Mouse (Mus musculus): ENCODE data around the gene Ptk7. TPM values are rescaled to one million over a fixed set of nuclear protein-coding genes. Genes with fewer than 3 reads are reported as not detected.
A peak's percentile ranks its signal among the peaks of the same experiment; 100 is the strongest.
"Not testable (repeated sequence)": the region's sequence is repeated elsewhere in the genome, so short reads cannot be mapped to it uniquely, and the experiment has no call there.

Gene Ptk7
- total RNA-seq, 2 experiments from 2014 or later: 0.14 to 0.20 TPM

DNA sequence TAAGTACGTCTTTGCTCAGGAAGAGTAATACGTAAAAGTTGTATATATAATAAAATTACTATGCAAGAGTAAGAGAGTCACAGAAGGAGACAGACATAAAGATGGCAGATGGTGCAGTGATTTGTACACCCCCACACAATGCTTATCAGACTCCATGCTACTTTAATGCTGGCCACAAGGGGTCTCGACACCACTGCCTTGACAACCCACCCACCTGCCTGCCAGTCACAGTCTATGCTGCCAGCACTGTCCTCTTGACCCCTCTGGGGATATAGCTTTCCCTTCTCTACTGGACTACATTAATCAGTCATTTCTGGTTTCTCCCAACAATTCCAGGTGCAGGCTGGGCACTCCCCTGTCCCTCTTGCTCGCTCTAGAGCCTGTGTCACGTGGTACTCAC lies 50.7 kb downstream of the Ptk7 start:
- ATAC-seq (replicated peaks; ENCODE audit: low FRiP score, low TSS enrichment, poor library complexity, severe bottlenecking): no peak

DNA sequence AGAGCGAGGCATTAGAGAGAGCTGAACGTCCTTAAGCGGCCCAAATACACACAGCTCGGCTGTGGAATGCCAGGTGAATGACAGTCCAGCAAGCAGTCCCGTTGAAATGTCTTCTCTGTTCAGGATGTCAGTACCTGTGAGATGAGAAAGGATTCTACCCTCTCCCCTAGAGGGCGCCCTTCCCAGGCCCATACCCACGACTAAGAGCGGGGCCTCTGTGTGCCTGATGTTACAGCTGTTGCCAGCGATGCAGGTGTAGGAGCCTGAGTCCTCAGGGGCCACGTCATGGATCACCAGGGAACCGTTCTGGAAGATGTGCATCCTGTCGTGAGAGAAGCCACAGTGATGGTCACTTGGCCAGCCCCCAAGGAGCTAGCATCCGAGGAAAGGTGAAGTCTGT lies 53.2 kb downstream of the Ptk7 start:
- ATAC-seq (replicated peaks; ENCODE audit: low FRiP score, low TSS enrichment, poor library complexity, severe bottlenecking): peak; percentile 41; the same call in 1 of the 2 replicates

DNA sequence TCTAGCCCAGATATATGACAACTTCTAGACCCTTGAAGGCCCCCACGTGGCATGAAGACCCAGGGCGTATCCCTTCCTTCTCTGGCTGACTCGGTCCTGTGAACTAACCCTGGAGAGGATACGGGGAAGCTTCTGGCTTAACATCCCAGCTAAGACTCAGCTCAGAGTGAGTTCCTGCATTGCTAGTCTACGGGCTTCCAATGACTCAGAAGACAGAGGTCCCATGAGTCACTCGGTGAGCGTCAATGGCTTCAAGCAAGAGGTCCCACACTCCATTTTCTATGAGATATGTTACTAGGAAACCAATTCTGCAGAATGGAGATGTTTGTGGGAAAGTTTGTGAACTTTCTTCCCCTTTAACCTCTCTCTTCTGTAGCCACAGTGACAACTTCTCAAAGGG lies 54.8 kb downstream of the Ptk7 start:
- no peak for ATAC-seq (replicated peaks; ENCODE audit: low FRiP score, low TSS enrichment, poor library complexity, severe bottlenecking)

DNA sequence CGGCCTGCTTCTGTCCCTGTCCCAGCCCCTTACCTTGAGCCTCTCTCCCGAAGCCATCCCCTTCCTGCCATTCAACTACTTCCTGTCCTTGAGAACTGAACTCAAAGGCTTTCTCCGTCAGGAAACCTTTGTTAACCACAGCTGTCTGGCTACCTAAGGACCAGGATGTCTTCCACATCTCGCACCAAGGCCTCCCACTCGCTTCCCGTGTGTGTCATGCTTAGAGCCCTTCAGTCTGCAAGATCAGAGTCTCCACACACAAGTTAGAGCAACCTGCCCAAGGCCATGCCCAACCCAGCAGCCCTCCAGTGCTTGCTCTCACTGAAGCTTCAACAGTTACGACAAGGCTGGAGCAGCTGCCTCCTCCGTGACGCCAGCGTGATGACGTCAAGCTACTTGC lies 58.3 kb downstream of the Ptk7 start:
- ATAC-seq (replicated peaks; ENCODE audit: low FRiP score, low TSS enrichment, poor library complexity, severe bottlenecking): no peak

DNA sequence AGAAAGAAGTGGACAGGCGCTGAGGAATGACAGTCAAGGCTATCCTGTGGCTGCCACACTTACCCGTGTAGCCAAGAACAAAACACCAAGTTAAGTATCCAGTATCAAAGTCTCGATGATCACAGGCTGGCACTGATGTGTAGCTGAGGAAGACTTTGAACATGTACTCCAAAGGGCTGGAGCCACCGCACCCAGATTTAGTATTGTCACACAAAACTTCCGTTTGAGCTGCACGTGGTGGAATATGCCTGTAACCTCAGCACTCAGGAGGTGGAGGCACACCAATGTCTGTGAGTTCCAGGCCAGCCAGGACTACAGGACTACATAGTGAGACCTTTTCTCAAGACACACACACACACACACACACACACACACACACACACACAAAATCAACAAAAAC lies 70.2 kb downstream of the Ptk7 start:
- ATAC-seq (replicated peaks; ENCODE audit: low FRiP score, low TSS enrichment, poor library complexity, severe bottlenecking): no peak

DNA sequence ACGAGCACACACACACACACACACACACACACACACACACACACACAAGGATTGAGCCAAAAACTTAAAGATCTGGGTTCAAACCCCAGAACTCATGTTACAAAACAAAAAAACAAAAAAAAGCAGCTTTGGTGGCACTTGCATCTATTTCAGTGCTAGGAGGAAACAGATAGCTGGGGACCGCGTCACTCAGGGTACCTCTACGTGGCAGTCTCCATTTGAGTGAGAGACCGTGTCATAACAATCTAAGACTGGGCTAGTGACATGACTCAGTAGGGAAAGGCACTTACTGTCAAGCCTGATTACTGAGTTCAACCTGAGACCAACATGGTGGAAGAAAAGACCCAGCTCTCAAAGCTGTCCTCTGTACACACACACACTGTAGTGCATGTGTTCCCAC lies 71.2 kb downstream of the Ptk7 start:
- no peak for ATAC-seq (replicated peaks; ENCODE audit: low FRiP score, low TSS enrichment, poor library complexity, severe bottlenecking)

DNA sequence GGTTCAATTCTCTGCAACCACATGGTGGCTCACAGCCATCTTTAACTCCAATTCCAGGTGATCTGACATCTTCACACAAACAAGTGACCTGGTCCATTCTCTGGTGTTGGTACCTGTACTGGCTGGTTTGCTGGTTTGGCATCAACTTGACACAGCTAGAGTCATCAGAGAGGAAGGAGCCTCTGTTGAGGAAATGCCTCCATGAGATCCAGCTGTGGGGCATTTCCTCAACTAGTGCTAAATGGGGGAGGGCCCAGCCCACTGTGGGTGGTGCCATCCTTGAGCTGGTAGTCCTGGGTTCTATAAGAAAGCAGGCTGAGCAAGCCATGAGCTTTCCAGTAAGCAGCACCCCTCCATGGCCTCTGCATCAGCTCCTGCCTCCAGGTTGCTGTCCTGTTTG lies 72.0 kb downstream of the Ptk7 start:
- not testable (repeated sequence) for ATAC-seq (replicated peaks; ENCODE audit: low FRiP score, low TSS enrichment, poor library complexity, severe bottlenecking)

DNA sequence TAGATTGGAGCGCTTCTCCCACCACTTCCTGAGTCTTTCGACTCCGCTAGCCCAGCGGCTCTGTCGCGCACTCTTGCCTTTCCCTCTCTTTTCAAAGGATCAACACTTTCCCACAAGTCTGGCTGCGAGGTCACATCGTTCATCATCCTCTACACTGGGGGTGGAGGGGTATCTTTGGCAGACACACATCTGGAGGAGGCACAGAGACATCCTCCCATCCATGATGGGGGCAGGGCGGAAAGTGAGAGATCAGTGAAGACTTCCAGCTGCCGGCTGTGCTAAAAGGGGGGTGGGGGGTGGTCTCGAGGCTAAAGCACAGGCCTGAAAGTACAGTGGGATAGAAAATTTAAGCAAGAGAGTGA lies 72.7 kb downstream of the Ptk7 start:
- peak; percentile 5; the same call in 1 of the 2 replicates for ATAC-seq (replicated peaks; ENCODE audit: low FRiP score, low TSS enrichment, poor library complexity, severe bottlenecking)

DNA sequence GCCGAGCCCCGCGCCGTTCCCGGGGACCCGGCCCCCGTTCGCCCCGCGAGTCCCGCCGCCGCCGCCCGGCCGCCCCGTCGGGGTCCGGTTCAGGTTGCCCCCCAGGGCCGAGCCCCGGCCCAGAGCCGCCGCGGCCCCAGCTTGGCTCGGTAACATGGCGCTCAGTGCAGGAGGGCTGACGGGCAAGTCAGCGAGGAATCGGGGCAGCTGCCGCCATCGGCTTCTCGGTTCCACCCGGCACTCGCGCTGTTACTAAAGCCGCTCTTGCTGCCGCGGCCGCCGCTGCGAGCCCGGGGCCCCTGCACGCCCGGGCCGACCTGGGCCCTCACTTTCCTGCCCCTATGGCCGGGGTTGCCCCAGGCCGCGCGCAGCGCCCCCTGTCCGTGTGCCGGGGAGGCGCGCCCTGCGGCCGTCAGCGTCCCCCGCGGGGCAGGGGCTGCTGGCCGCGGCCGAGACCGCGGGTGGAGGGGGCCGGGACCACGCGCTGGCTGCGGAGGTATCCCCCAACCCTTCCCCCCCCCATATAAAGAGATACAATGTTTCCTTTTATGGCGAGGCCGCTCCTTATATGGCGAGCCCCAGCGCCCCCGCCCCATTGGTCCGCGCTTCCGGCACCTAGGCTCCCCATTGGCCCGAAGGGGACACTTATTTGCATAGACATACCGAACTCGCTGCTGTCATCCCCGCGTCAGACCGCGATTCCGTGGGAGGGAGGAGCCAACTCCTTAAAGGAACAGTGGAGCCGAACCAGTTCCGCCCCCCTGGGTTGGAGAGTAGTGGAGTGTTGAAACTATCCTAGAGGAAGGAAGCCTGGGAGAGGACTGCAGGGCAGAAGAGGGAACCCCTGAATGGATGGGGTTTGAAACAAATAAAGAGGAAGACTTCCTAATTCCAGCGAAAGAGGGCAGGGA lies 73.4 kb downstream of the Ptk7 start, which contains the start of gene Srf:
Gene Srf (minus strand): TSS at position 503 of the 911 bp plus-strand sequence.
- ATAC-seq (replicated peaks; ENCODE audit: low FRiP score, low TSS enrichment, poor library complexity, severe bottlenecking): peak; percentile 95

DNA sequence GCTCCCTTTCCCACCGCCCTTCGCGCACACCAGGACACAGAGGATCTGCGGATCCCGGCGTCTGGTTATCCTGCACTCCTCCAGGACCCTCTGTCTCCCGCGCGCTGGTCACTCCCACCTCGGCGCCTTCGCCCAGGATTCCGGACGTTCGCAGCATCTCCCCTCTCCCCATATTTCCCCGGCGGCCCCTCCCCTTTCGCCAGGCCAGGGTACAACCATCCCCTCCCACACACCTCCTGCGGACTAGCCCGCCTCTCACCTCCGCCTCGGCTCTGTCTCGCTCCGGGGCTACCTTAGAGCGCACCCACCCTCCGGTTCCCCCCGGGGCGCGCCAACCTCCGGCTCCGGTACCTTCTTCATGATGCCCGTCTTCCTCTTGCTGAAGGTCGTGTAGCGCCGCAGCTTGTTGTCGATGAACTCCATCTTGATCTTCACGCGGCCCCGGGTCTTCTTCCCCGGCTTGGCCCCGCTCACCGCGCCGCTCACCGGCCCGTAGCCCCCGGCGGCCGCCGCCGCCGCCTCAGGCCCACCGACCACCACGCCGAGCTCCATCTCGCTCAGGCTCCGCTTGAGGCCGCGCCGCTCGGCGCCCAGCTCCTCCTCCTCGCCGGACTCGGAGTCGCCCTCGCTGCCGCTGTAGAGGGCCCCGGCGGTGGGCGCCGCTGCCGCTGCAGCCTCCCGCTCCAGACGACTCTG lies 74.2 kb downstream of the Ptk7 start:
- no peak for ATAC-seq (replicated peaks; ENCODE audit: low FRiP score, low TSS enrichment, poor library complexity, severe bottlenecking)

DNA sequence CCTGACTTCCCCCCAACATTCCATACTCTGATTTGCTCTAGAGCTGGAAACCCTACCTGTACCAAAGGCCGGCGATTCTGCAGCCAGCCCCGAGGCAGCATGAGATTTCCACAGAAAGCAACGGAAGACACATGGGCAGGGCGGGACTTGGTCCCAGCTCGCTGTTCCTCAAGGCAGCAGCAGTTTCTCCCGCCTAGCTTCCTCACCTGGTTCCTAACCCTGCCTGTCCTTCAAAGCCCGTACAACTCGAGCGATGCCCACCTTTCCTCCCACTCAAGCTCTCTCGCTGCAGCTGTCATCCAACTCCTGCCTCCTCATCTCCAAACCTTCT lies 74.7 kb downstream of the Ptk7 start:
- ATAC-seq (replicated peaks; ENCODE audit: low FRiP score, low TSS enrichment, poor library complexity, severe bottlenecking): no peak

DNA sequence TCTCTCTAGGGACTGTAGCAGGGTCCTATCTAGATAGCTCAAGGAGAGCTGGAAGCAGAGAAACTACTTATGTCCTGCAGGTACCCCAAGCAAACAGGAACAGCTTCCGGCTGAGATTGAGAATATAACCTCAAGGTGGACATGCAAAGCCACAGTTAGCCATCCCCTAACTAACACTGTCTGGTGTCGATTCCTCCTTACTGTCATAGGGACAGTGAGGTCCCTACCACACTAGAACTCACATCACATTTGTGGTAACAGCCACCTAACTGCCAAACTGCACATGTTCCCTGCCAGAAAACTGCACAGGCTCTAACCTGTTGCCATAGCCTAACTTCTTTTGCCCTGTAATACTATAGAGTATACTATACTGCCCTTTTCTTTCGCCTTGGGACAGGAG lies 75.4 kb downstream of the Ptk7 start:
- no peak for ATAC-seq (replicated peaks; ENCODE audit: low FRiP score, low TSS enrichment, poor library complexity, severe bottlenecking)

DNA sequence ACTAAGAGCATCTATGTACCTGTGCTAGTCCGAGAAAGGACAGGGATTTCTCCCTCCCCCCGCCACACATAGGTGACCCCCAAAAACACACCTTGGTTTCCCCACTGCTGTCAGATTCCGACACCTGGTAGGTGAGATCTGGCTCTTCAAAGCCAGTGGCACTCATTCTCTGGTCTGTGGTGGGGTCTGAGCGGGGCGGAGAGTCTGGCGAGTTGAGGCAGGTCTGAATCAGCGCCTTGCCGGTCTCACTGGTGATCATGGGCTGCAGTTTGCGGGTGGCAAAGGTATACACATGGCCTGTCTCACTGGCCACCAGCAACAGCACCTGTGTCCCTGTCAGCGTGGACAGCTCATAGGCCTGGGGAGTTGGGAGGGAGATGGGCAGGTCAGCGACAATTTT lies 75.8 kb downstream of the Ptk7 start:
- ATAC-seq (replicated peaks; ENCODE audit: low FRiP score, low TSS enrichment, poor library complexity, severe bottlenecking): no peak

DNA sequence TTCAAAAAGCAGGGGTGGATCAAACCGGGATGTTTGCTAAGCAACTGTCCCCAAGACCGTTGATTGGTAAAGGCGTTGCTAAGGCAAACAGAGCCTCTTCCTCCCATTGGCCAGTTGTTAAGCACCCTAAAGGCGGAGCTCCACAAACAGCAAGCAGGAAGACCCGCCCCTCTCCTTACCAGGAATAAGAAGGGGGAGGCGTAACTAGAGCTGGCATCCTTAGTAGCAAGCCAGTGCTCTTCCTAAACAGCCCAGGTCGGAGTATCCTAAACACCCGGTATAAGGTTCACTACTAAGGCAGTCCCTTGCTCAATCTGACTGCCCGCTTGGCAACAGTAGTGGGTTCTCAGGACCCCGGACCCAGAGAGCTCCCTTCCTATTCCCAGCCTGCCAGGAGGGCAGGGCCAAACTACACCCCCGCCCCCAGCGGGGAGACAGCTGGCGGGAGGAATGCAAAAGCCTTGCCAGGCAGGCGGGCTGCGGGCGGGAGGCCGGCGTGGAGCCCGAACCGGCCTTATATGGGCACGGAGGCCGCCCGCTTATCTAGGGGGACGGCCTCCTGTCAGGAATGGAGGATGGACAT lies 76.4 kb downstream of the Ptk7 start:
- ATAC-seq (replicated peaks; ENCODE audit: low FRiP score, low TSS enrichment, poor library complexity, severe bottlenecking): peak; percentile 67

DNA sequence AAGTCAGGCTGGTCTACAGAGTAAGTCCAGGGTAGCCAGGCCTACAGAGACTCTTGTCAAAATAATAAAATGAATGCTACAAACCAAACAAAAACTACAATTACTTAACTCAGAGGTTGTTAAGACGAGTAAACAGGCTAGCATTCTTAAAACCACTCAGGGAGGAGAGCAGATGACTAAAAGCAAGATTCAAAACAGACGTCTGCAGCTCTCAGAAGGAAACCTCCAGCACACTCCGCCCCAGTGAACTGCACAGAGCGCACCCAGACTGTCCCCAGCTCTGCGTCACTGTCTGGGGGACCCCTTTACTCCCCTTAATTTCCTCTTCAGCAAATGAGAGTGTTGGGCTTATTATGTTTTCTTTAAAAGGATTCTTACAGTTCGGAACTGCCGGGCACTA lies 77.2 kb downstream of the Ptk7 start:
- ATAC-seq (replicated peaks; ENCODE audit: low FRiP score, low TSS enrichment, poor library complexity, severe bottlenecking): no peak

DNA sequence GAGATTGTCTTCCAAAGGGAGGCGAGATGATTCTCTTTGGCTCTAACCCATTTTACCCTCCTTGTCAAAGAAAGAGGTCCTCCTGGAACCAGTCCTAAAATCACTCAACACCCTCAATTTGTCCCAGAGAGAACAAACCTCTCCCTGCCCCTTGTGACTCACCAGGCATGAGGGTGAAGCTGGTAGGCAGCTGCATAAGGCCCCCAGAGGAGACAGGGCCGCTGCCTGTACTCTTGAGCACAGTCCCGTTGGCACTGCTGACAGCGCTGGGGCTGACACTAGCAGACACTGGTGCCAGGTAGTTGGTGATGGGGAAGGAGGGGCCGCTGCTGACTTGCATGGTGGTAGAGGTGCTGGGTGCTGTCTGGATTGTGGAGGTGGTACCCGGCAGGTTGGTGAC lies 77.9 kb downstream of the Ptk7 start:
- ATAC-seq (replicated peaks; ENCODE audit: low FRiP score, low TSS enrichment, poor library complexity, severe bottlenecking): no peak

DNA sequence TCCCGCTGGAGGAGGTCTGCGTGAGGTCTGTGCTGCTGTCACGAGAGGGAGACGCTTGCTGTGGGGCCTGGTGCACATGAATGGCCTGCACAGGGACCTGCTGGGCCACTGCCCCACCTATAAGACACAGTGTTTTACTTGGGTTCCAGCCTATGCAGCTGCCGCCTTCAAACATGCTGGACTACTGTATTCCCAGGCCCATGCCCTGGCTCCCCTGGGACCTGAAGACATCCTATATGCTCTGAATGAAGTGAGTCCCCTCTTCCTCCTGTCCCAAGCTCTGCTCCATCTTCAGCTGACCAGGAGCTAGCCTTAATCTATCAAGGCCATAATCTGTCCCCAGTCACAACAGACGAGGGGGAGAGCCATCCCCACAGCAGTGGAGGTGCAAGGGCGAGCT lies 78.4 kb downstream of the Ptk7 start:
- ATAC-seq (replicated peaks; ENCODE audit: low FRiP score, low TSS enrichment, poor library complexity, severe bottlenecking): no peak

DNA sequence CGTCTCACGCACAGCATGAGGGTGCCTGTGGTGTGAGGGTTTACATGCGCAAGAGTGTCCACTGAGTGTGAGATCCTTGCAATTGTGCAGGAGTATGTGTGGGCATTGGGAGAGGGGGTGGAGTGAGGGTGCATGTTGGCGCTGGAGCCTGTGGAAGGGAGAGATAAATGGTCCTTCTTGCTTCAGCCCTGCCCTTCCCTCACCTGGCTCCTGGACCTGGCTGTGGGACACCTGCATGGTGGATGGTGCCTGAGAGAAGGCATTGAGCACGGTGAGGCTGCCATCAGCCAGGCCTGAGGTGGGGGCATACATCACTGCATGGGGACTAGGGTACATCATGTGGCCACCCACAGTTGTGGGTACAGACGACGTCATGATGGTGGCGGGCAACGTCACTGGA lies 79.7 kb downstream of the Ptk7 start:
- ATAC-seq (replicated peaks; ENCODE audit: low FRiP score, low TSS enrichment, poor library complexity, severe bottlenecking): no peak

DNA sequence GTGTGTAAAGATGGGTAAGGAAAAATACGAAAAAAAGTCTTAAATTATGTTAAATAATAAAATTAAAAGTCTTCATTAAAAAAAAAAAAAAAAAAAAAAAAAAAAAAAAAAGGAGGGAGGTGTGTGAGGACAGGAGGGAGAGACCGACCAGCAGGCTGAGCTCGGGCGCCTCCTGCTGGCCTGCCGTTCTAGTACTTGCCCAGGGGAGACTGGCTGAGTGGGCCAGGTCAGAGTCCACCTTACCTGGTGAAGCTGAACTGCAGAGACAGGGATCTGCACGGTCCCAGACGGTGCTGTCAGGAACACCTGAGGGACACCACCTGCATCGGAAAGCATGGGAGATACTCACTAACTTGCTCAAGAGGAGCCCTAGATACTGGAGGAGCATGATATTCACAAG lies 80.1 kb downstream of the Ptk7 start:
- ATAC-seq (replicated peaks; ENCODE audit: low FRiP score, low TSS enrichment, poor library complexity, severe bottlenecking): 0 out of 2 replicates have a peak, but pooled peaks have one; percentile 38

DNA sequence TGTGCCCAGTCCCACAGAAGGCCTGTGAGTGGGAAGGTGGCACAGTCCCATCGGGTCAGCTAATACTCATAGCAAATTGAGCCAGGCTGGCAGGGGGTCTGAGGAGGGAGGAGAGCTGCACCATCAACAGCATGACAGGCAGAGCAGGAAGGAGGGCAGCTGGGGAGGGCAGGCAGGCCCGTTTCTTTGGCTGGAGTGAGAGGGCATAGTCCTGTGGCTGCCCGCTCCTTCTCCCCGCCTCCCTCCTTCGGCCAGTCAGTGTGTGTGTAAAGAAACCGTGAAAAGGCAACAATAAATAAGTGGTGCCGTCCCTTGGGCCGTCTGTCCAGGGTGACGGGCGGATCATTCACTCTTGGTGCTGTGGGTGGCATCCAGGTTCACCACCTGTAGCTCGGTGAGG lies 80.6 kb downstream of the Ptk7 start:
- ATAC-seq (replicated peaks; ENCODE audit: low FRiP score, low TSS enrichment, poor library complexity, severe bottlenecking): no peak

DNA sequence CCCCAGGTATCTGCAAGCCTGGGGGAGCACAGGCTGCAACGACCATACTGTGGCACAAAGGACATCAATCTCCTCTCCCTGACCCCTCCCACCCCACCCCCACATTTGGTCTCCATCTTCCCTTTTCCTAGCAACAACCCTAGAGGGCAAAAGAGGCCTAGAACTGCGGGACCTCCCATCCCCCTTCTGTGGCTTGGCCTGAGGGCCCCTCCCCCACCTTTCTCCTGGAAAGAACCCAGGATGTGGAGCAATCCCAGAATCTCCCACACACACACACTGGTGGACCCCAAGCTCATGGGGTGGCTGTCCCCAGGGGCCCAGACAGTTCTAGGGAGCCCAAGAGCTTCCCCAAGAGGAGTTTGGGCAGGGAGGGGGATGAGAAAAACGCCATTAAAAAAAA lies 81.4 kb downstream of the Ptk7 start:
- no peak for ATAC-seq (replicated peaks; ENCODE audit: low FRiP score, low TSS enrichment, poor library complexity, severe bottlenecking)

Measured in megakaryocyte-erythroid progenitor cell, adult 5-6 weeks (primary cell).